Mouse (Mus musculus): ENCODE results near the gene 1700047I17Rik2.
"Not testable (repeated sequence)": the region's sequence is repeated elsewhere in the genome, so short reads cannot be mapped to it uniquely, and the experiment has no call there.

- TF ChIP-seq EP300, CTCF (IDR thresholded peaks at IDR 0.05; ENCODE audit: low read depth): not testable (repeated sequence)
Measured at GRCm38 (mm10) chr12:55155449-55155783, 44.0 kb upstream of the 1700047I17Rik2 start.
